Mouse (Mus musculus) right cerebral cortex, adult 18-20 months (tissue): Measurements from ENCODE around the gene Apod.
A peak's percentile ranks its signal among the peaks of the same experiment; 100 is the strongest.
"Not testable (repeated sequence)": the region's sequence is repeated elsewhere in the genome, so short reads cannot be mapped to it uniquely, and the experiment has no call there.

Experiments
- DNase-seq: peaks from one replicate; pipeline ENCODE4 v3.0.0; 2022; ENCODE audit warnings: mixed read lengths

The Apod gene

GRCm38 (mm10) chr16:31319723-31320122 lies 5.1 kb upstream of the Apod start:
- not testable (repeated sequence) for DNase-seq

- DNase-seq, result no peak
These were observed 4.7 kb upstream of the Apod start for GRCm38 (mm10) chr16:31319316-31319715.

- DNase-seq, result no peak
These were observed 3.8 kb upstream of the Apod start for GRCm38 (mm10) chr16:31318418-31318817.

- DNase-seq, result peak; percentile 24
These were observed 1.9 kb upstream of the Apod start for GRCm38 (mm10) chr16:31316246-31317143.

- DNase-seq, result no peak
These were observed 686 bp upstream of the Apod start for GRCm38 (mm10) chr16:31315294-31315693.

GRCm38 (mm10) chr16:31313611-31314010 lies 997 bp downstream of the Apod start:
- DNase-seq, result no peak

GRCm38 (mm10) chr16:31312296-31312695 lies 2.3 kb downstream of the Apod start:
- DNase-seq, result peak; percentile 78

GRCm38 (mm10) chr16:31305199-31305919 lies 9.2 kb downstream of the Apod start:
- DNase-seq, result no peak

GRCm38 (mm10) chr16:31303276-31303675 lies 11.3 kb downstream of the Apod start:
- no peak for DNase-seq

- DNase-seq, result no peak
These were observed 13.6 kb downstream of the Apod start for GRCm38 (mm10) chr16:31300883-31301532.

GRCm38 (mm10) chr16:31300467-31300866 lies 14.1 kb downstream of the Apod start:
- no peak for DNase-seq

- DNase-seq, result no peak
These were observed 14.7 kb downstream of the Apod start for GRCm38 (mm10) chr16:31299960-31300353.

- DNase-seq, result no peak
These were observed 15.2 kb downstream of the Apod start for GRCm38 (mm10) chr16:31299164-31299959.

GRCm38 (mm10) chr16:31297113-31297512 lies 17.5 kb downstream of the Apod start:
- DNase-seq, result no peak

GRCm38 (mm10) chr16:31293761-31294160 lies 20.8 kb downstream of the Apod start:
- no peak for DNase-seq

- DNase-seq, result no peak
These were observed 23.8 kb downstream of the Apod start for GRCm38 (mm10) chr16:31290751-31291365.

- DNase-seq, result peak; percentile 88
These were observed 24.3 kb downstream of the Apod start for GRCm38 (mm10) chr16:31290281-31290680.

GRCm38 (mm10) chr16:31287712-31288111 lies 26.9 kb downstream of the Apod start:
- DNase-seq, result peak; percentile 54

GRCm38 (mm10) chr16:31286801-31287488 lies 27.7 kb downstream of the Apod start:
- no peak for DNase-seq

- no peak for DNase-seq
These were observed 32.6 kb downstream of the Apod start for GRCm38 (mm10) chr16:31281981-31282380.

GRCm38 (mm10) chr16:31280176-31280575 lies 34.4 kb downstream of the Apod start:
- DNase-seq, result no peak
